Mouse (Mus musculus): ENCODE data around the gene Slc9b2.

Gene Slc9b2

DNA sequence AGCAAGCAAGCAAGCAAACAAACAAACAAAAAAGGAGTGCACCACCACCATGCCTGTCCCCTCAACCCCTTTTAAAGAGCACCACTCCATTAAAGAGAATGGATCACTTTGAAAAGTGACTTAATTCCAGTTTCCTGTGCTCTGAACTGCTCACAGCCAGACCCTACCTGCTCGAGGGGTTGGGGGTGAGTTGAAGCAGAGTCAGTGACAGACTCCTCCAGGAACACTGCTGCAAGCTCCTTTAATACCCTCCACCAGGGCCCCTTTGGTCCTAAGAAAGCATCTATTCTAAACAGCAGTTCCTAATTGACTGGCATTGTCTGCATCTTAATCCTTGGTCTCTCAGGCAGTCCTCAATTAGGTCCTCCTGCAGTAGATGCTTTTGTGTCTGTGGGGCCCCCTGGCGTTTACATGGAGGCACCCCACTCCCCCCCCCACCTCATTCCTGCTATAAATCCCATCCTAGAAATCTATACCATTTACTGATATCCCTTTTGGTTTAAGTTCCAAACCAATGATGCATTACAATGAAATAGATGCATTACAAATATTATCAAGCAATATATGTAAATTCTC is 5.5 kb downstream of the Slc9b2 start:
- DNase-seq (ENCODE audit: extremely low read depth, low read depth) = no peak

DNA sequence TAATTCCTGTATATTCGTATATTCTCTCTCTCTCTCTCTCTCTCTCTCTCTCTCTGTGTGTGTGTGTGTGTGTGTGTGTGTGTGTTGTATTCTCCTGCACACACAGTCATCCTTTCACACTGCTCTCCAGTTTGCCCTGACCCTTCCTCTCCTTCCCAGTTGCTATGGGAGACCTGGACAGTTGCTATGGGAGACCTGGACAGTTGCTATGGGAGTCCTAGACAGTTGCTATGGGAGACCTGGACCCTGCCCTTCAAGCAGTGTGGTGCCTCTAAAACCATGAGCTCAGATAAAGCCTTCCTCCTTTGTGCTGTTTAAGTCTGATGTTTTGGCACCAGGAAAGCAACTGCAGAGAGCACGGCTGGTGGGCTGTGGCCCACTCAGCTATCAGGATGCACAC is 6.2 kb downstream of the Slc9b2 start:
- no peak for DNase-seq (ENCODE audit: extremely low read depth, low read depth)

DNA sequence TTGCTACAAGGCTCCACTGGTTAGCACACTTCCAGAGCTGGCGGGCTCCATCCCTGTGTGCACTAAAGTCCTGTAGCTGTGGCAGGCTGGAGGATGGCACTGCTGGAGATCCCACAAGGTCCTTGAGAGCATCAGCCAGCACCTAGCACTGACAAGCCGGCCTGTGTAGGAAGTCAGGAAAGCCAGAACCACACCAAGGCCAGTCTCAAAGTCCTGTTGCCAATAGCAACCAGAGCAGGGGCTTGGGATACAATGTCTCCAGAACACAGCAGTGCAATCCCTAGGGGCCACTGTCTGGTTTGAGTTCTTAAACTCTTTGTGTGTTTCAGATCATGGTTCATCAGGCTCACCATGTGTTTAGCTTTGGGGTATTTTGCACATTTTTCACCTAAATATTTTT is 7.3 kb downstream of the Slc9b2 start:
- no peak for DNase-seq (ENCODE audit: extremely low read depth, low read depth)

DNA sequence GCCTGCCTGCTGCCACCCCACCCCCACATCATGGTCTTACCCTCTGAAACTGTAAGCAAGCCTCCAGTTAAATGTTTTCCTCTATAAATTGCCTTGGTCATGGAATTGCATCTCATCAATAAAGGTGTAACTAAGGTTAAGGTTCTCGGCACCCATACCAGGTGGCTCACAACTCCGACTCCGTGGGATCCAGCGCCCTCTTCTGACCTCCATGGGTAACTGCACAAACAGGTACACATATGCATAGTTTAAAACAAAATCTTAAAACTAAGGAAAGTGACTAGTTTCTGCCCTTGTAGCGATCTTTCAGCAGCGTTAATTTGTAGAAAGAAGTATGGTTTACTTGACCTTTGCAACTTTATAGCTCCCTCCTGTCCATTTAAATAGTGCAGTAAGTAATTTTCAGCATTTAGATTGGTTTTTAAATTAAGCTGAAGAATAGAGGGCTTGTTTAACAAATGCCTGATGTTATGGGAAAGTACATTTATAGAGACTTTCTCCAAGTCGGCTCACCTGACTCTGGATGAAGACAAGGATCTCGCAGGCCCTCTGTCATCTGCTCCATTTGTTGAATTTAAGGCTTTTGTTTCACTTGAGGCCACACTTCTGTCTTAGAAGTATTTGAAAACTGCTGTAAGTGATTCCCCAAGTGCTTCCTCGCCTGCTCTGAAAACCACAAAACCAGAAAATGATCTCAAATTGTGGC is 8.4 kb downstream of the Slc9b2 start:
- no peak for DNase-seq (ENCODE audit: extremely low read depth, low read depth)

DNA sequence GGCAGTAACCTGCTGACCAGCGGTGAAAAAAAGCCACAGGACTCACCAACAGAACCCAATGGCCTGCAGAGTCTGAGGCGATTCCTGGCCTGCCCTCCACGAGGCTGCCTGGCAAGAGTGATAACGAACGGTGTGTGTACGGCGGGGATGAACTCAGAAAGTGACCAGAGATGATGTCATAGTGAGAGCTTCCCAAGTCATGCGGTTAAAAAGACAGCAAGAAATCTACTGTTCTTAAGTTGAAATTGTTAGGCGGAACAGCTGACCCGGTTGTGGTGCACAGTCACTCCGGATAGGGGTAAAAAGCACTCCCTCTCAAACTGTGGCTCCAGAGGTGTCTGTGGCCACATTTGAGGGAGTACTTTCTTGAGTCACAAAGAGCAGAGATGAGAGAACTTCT is 10.8 kb downstream of the Slc9b2 start:
- DNase-seq (ENCODE audit: extremely low read depth, low read depth) = no peak

DNA sequence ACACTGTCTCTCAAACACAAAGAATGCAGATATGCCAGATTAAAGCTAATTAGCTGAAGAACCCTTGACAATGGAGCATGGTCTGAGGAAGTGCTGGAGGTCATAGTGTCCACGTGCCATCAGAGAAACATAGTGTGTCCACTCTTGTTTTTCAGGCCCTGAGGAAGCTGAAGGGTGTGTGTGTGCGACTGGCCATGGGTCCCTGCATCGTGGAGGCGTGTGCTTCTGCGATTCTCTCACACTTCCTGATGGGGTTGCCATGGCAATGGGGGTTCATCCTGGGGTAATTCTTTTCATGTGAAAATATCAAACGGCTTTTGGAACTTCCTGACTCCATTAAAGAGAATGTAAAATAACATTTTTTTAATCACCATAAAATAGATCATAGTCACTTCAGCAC is 16.9 kb downstream of the Slc9b2 start:
- no peak for DNase-seq (ENCODE audit: extremely low read depth, low read depth)

DNA sequence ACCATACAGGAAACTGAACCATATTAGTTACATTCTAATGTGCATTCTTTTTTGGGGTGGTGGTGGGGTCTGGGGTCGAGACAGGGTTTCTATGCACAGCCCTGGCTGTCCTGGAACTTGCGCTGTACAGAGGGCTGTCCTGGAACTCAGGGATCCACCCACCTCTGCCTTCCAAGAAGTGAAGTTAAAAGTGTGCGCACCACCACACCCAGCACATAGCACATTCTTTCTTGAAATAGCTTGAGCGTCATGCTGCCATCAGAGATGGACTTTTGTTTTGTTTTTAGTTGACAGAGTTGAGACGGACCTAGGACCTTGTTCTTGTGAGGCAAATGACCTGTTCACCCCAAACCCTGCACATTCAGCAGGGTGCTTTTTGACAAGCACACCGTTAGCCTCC is 19.7 kb downstream of the Slc9b2 start:
- no peak for DNase-seq (ENCODE audit: extremely low read depth, low read depth)

DNA sequence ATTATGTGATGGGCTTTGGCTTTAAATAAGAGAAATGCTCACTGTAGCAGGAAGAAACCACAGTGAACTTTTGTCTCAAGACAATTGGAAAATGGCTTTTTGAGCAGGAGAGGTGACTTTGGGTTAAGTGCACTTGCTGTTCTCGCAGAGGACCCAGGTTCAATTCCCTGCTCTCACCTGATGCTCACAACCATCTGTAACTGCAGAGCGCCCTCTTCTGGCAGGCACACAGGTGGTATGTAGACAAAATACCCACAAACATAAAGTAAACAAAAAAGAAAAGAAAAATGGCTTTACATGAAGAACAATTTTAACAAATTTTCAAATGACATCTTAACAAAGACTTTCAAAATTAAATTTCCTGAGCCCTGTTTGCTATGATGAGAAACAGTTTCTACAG is 20.1 kb downstream of the Slc9b2 start:
- DNase-seq (ENCODE audit: extremely low read depth, low read depth) = peak; percentile 26

DNA sequence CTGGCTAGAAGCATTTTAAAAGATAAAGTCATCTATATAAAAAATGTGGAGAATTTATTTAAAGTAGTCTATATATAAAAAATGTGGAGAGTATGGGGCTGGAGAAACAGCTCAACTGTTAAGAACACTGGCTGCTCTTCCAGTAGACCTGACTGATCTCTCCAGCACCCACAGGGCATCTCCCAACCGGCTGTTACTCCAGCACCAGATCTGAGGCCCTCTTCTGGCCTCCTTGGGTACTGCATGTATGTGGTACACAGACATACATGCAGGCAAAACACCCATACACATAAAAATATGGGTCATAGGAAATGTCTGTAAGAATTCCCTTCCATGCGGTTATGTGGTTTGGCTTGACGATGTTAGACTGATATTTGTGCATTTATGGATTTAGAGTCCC is 21.1 kb downstream of the Slc9b2 start:
- peak; percentile 73 for DNase-seq (ENCODE audit: extremely low read depth, low read depth)

DNA sequence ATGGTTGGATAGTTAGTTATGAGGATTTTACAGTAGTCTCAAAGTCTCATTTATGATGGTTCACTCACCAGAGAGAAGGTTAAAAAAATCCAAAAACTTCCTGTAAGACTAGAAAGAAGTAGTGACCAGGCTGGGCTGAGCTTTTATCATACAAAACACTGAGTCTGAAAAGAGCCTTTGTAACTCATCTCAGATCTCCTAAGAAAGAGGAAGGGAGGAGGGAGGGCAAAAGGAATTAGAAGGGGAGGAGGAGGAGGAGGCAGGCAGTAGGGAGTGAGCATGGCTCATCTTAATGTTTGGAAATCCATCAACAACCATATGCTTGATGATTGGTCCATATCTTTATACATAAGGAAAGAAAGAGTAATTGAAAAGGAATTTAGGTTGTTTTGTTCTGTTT is 25.2 kb downstream of the Slc9b2 start:
- no peak for DNase-seq (ENCODE audit: extremely low read depth, low read depth)

DNA sequence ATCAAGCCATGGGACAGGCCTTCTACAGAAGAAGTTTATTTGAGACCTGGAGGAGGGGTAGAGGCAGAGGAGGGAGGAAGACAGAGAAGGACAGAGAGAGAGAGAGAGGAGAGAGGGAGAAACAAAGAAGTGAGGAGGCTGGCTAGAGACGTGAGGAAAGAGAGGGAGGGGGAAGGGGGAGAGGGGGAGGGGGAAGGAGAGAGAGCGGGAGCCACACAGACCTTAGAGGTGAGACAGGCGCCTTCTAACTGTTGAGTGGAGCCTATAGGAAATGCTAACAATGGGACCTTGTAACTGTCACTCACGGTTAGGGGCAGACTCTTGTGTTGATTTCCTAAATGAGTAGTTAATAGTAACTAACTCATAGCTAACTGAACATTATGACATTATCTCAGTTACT is 26.3 kb downstream of the Slc9b2 start:
- no peak for DNase-seq (ENCODE audit: extremely low read depth, low read depth)

DNA sequence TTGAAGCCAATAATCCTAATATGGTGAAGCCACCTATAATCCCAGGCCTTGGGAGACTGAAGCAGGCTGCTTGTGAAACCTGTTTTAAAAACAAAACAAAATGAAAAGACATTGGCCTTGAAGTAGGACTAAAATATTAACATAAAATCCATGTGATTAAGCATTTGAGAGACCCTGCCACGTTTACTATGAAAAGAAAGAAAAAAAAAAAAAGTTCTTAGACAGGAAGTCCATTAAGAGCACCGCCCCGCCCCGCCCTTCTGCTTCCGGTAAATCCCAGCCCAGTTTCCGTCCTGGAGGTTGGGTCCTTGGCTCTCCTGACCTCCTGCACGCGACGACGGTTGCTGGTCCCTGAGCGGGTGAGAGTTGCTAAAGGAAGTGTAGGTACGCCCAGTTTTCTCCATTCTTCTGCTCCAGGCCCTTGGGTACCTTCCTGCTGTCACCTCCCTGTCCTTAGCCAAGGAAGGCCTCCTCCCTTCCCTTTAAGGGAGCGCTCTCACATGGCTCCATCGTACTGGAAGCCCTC is 40.3 kb downstream of the Slc9b2 start, which contains the start of gene Slc9b1:
Gene Slc9b1, plus strand, starts transcription at position 291 of the 526 bp plus-strand sequence.
- DNase-seq (ENCODE audit: extremely low read depth, low read depth) = no peak

DNA sequence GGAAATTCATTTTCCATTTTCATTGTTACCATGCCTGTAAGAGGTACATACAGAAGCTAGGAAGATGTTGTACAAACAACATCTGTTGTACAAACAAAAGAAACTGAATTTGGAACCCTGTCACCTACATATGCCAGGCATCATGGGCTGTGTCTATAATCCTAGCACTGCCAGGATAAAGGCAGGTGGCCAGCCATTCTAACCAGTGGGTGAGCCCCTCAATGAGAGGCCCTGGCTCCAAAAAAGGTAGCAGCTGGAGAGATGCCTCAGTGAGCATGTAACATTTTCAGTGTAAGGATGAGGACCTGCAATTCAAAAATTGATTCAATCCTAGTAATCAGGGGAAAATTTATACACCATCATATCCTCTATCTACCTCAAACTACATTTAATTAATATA is 41.5 kb downstream of the Slc9b2 start:
- DNase-seq (ENCODE audit: extremely low read depth, low read depth) = no peak

DNA sequence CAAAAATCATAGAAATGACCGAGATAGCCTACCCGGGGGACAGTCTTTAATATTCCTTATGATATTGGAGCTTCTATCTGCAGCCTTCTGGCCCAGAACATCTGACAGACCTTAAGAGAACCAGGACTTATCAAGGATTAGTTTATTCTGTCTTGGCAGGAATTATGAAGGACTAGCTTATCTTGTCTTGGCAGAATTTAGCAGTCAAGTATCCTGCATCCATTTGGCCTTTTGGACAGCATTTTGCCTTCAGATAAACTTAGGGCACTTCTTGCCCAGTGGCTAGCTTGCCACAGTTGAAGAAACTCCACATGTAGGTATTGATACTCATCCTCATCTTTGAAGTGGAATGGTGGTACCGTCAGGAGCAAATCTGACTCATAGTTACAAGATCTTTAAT is 44.4 kb downstream of the Slc9b2 start:
- no peak for DNase-seq (ENCODE audit: extremely low read depth, low read depth)

DNA sequence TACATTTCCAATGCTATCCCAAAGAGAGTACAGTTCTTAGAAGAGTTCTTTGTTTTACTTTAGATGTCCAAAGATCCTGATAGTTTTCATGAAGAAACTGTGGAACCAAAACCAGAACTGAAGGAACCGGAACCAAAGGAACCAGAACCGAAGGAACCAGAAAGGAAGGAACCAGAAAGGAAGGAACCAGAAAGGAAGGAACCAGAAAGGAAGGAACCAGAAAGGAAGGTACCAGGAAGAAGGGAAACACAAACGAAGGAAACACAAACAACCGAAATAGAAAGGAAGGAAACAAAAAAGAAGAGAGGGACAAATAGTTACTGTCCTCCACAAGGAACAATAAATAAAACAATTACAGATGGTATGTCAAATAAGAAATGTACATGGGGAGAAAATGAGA is 49.9 kb downstream of the Slc9b2 start:
- no peak for DNase-seq (ENCODE audit: extremely low read depth, low read depth)

DNA sequence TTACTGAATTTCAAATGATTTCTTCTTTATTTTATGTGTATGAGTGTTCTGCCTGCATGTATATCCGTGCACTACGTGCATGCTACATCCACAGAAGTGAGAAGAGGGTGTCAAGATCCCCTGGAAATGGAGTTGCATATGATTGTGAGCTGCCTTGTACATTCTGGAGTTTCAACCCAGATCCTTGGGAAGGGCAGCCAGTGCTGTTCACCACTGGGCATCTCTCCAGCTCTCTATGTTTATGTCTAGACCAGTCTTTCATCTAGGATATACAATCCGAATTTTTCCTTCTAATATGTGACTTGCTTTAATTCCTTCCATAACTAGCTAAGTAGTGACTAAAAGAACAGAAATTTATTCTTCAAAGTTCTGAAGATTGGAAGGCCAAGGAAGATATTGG is 68.3 kb downstream of the Slc9b2 start:
- DNase-seq (ENCODE audit: extremely low read depth, low read depth) = no peak

DNA sequence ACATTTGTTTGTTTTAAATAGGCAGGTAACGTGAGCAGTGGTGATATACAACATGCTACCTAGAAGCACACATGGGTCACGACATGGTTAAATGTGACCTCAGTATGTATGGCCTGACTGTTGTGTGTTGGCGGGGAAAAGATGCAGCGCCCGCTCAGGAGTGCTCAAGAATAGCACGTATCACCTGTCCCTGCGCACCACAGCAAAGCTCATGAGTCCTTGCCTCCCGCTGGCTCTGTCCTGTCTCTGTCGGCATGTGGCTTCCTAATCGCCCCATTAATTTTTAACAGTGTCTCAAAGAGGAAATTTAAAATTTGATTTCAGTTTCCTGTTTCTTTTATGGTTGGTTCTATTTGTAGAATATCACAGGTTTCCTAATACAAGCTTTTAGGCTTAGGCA is 69.9 kb downstream of the Slc9b2 start:
- DNase-seq (ENCODE audit: extremely low read depth, low read depth) = no peak

DNA sequence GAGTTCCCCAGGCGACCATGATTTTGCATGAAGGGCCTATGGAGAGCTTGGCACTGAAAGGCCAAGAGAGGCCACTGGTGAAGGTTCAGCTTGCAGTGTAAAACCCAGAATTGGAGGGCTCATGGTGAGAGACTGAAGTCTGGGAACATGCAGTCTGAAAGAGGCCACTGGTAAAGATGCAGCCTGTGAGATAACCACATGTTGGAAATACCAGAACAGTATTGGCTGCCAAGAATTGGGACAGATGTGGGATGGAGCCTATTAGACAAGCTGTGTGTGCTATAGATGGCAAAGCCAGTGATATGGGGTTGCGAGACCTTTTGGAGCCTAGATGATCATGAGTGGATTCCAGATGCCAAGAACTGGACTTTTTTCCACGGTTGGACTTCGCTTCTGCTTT is 72.4 kb downstream of the Slc9b2 start:
- DNase-seq (ENCODE audit: extremely low read depth, low read depth) = no peak

DNA sequence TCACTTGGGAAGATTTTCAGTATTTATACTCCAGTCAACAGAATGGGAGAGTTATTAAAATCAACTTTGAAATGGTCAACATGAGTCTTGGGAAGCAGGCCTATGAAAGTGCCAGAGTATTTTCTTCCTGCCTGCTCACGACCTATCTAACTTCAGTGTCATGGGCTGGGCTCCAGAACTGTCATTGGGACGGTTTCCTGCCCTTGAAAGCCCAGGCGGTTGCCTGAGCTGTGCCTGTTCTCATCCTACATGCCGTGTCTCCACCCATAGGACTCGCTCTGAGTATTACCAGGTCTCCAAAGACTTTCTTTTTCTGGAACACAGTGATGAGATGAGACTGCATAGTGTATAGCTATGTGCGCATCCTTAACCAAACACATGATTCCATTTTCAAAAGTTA is 85.7 kb downstream of the Slc9b2 start:
- no peak for DNase-seq (ENCODE audit: extremely low read depth, low read depth)
